Mouse (Mus musculus): Measurements from ENCODE around the gene Nek8. TPM values are rescaled to one million over a fixed set of nuclear protein-coding genes. Genes with fewer than 3 reads are reported as not detected.

The Nek8 gene
- total RNA-seq, 2 experiments from 2014 or later: 0.59 to 0.64 TPM

DNA sequence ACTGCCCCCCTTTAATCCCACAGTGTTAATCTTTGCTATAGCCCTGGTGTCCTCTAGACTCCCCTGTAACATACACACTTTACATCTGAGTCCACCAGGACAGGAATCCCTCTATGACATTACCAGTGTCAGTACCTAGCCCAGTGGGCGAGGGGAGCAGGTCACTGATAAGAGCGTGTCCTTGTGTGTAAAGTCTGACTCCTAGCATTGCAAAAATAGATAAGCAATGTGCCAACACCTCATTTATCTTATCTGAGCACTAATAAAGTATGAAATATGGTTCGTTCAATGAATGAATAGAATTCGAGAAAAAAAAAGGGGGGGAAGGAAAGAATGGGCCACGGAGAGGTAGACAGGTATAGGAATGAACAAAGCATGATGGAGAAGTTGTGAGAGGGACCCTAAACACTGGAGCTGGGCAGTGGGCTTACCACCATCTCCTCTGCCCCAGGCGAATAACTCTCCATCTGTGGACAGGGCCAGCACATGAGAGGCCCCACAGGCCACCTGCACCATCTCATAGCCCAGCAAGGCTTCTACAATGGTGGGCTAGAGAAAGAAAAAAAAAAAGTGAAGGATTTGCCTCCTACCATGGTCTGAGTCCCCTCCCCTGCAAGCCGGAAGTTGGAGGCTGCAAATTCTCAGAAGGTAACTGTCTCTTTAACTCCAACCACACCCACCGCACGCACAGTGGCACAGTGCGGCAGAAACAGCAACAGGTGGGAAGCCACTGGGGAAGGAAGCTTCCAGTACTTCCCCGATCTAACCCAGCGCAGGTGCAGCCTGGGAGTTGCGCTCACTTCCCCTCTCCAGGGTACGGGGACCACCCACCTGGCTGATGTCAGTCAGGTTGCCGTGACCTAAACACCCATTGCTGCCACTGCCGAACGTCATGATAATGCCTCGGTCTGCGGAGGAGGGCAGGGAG, 7.7 kb downstream of the Nek8 start:
- intact Hi-C loops (cut with DNase I): no loop called here
- no peak for DNase-seq

DNA sequence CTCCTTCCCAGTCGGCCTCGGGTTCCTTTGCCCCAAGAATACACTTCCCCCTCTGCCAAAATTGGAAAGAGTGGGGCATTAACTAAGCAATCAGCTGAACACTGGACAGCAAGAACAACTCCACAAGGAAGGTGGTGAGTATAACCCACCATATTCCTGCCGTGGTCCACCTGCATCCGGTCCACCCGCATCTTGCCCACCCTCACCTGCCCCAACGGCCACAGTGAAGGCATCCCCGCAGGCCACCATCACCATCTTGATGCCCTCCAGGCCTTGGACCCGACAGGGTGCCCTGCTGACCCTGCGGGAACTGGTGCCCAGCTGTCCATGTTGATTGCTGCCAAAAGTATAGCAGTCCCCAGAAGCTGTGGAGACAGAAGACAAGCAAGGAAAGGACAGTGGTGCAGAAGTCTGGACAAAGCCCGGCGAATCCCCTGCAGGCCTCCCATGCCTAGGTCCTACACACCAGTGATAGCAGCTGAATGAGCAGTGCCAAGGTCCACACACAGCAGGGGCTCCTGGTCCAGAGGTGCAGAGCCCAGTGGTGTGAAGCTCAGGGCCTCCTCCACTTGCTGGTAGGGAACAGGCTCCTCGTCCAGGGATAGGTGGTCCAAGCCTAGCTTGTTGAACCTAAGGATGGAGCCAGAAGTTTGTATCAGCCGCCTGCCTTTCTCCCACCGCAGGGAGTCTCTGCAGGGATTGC, 9.1 kb downstream of the Nek8 start:
- no peak for DNase-seq
- intact Hi-C loops (cut with DNase I): no loop called here

DNA sequence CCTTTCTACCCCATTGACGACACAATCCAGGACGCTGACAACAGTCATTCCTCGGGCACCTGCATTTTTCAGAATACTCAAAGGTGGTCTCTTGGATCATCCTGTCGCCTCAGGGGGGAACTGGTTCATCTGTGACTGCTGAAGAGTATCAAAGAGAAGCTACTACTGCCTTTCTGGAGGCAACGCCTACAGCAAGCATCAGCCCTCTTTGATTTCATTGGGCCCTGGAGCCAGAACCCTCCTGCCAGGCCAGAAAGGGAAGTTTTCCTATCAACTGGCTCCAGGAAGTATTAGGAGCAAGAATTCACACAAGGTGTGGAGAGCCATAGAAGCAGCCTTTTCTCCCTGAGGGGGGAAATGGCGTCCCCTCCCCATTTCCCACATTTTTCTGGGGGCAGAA, 9.8 kb downstream of the Nek8 start:
- no peak for DNase-seq
- intact Hi-C loops (cut with DNase I): no loop called here

- no peak for DNase-seq
- intact Hi-C loops (cut with DNase I): no loop called here
Measured at GRCm38 (mm10) chr11:78166161-78166560, 10.3 kb downstream of the Nek8 start.

- DNase-seq: peak in 1 of 2 experiments; percentile 23
- intact Hi-C loops (cut with DNase I): no loop called here
Measured at GRCm38 (mm10) chr11:78165761-78166109, 10.7 kb downstream of the Nek8 start.

- DNase-seq: peak; percentile 71
- intact Hi-C loops (cut with DNase I): no loop called here
Measured at GRCm38 (mm10) chr11:78164924-78165760, 11.3 kb downstream of the Nek8 start, which contains the start of gene Traf4. TSS of gene Traf4 (minus strand) at chr11:78165589.

GRCm38 (mm10) chr11:78164604-78164923, 11.9 kb downstream of the Nek8 start:
- no peak for DNase-seq
- intact Hi-C loops (cut with DNase I): no loop called here

- DNase-seq: peak in 1 of 2 experiments; percentile 44
- intact Hi-C loops (cut with DNase I): no loop called here
Measured at GRCm38 (mm10) chr11:78163681-78164603, 12.5 kb downstream of the Nek8 start.

GRCm38 (mm10) chr11:78163045-78163444, 13.4 kb downstream of the Nek8 start:
- intact Hi-C loops (cut with DNase I): no loop called here
- DNase-seq: no peak

DNA sequence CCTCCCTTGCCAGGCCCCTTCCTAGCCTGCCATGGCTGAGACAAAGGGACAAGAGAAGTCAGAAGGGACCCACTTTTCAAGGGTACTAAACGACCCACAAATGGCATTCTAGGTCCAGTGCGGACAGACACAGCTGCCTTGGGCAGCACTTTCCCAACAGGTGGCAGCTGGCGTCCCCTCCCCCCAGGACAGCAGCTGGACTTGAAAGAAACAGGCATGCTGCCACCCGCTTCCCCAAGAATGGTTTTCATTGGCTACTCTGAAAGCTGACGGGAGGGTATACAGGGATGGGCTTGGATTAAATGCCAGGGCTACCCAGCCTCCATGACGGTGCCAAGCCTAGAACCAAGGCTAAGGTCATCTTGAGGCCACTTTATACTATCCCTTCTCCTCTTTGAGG, 14.0 kb downstream of the Nek8 start:
- peak in 1 of 2 experiments; percentile 54 for DNase-seq
- intact Hi-C loops (cut with DNase I): no loop called here

GRCm38 (mm10) chr11:78161968-78162367, 14.5 kb downstream of the Nek8 start:
- DNase-seq: no peak
- intact Hi-C loops (cut with DNase I): no loop called here

DNA sequence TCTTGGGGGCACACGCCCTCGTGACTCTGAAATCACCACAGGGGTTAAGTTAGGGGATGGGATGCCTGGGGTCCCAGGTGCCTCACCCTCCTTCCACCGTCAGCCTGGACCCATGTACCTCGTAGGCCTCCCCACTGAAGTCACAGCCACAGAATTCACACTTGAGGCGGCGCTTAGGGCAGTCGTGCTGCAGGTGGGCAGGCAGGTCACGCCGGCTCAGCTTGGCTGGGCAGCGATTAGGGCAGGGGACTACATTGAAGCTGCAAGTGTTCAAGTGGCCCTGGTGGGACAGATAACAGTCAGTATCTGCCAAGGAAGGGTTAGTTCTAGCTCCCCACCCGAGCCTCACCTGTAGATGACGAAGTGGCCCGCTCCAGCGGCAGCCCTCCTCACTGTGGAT, 15.3 kb downstream of the Nek8 start:
- intact Hi-C loops (cut with DNase I): no loop called here
- DNase-seq: no peak

- no peak for DNase-seq
- intact Hi-C loops (cut with DNase I): no loop called here
Measured at GRCm38 (mm10) chr11:78160675-78161074, 15.8 kb downstream of the Nek8 start.

DNA sequence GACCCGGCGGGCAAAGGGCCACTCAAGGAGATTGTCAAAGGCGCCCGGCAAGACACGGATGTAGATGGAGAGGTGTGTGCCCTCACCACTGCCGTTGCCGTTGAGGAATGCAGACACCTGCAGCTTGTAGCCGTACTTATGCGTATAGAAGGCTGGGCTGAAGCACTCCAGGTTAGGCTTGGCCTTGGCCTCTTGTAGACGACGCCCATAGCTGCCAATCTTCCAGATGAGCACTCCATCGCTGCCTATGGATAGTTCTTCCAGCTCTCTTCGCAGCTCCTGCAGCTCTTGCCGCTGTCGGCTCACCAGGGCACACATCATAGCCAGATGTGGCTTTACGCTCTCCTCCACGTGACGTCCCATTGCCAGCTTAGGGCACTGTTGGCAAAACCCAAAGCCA, 16.3 kb downstream of the Nek8 start:
- no peak for DNase-seq
- intact Hi-C loops (cut with DNase I): no loop called here

DNA sequence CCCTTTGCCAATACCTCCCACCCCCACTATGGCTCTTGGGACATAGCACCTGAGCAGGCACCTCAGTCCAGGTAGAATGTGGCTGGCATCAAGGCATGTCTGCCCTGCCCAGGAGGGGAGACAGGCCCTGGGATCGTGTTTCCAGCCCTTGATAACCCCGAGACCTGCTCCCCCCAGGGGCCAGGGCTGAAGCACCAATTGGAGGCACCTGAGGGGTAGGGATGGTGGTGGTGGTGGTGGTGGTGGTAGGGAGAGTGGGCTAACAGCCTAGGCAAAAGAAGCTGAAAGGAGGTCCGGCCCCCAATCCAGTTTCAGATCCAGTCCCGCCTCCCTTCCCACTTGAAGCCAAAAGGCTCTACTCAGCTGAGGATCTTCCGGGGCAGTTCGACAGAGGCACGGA, 16.9 kb downstream of the Nek8 start:
- intact Hi-C loops (cut with DNase I): loop anchor here (1.0 to 5.0 kb wide), 2 partner anchors 19 to 62 kb away; no protein-coding TSS in a partner anchor
- no peak for DNase-seq

DNA sequence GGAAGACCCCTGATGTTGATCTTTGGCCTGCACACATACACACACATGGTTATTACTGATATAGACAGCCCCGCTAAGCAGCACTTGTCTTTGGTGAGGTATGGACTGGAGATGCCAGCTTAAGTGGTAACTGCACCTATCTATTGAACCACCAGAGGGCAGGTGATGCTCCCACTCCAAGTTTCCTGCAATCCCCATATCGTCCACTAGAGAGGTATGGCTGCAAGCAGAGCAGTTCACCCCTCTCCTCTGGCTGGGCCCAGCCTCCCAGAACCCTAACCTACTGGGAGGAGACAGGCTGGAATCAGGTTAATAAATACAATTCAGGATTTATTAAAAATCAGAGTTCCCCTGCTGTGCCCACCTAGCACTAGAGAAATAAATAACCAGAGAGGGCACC, 17.4 kb downstream of the Nek8 start:
- intact Hi-C loops (cut with DNase I): loop anchor here (1.0 to 5.0 kb wide), 2 partner anchors 19 to 62 kb away; no protein-coding TSS in a partner anchor
- DNase-seq: peak in 1 of 2 experiments; percentile 51

DNA sequence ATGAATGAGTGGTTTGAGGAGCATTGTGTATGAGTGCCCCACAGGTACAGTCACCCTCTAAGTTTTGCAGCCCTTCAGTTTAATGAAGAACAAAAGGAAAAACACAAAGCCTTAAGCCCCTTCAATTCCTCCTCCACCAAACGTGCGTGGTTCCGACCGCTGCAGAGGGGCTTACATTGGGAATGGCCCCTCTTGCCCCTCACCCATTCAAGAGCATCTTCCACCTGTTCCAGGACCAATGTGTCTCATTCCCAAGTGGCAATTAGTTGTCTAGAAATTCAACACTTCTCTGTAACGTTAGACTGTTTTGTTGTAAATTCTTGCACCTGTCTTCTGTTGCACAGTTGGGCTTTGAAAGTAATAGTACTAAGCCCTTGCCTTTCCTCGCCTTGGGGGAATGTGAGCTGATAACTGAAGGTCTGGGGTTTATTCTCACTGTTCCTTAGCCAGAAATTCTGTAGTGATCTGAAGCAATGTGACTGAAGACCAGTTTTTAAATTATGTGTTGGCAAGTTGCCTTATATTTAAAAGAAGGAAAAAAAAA, 20.2 kb downstream of the Nek8 start:
- intact Hi-C loops (cut with DNase I): loop anchor here (5.0 kb wide), 1 partner anchor 59 kb away; no protein-coding TSS in a partner anchor
- DNase-seq: no peak

DNA sequence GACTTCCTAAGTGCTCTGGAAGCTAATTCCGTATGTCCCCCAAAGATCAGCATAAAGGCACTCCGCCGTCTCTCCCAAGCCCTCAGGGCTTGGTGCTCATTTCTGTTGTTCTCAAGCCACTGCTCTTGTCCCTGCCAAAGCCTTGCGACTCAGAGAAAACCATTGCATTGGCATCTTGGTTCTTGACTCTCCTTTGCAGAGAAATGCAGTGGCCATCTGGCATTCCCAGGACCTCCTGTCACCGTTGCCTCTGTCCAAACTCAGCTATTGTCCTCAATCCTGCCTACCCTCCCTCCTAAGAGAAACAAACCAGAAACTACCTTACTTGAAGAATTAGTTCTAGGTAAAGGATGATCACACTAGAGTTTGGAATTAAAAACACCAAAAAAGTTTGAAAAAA, 20.8 kb downstream of the Nek8 start:
- intact Hi-C loops (cut with DNase I): loop anchor here (5.0 kb wide), 1 partner anchor 58 kb away; no protein-coding TSS in a partner anchor

GRCm38 (mm10) chr11:78153778-78154177, 22.7 kb downstream of the Nek8 start:
- no peak for DNase-seq
- intact Hi-C loops (cut with DNase I): no loop called here

More for the DNA sequence above, 20.8 kb downstream of the Nek8 start:
- DNase-seq: no peak
